Mouse (Mus musculus) heart, embryonic 13.5 days (tissue): Measurements from ENCODE around the gene Dnase2a. TPM values are rescaled to one million over a fixed set of nuclear protein-coding genes. Genes with fewer than 3 reads are reported as not detected.
"Not testable (repeated sequence)": the region's sequence is repeated elsewhere in the genome, so short reads cannot be mapped to it uniquely, and the experiment has no call there.

Experiments used
- ATAC-seq: fragments of 200-750 bp; cut with Nextera tagmentation; 2 replicates; pipeline ENCODE4 v1.8.0; 2017; ENCODE audit warnings: moderate TSS enrichment; ENCODE audit not compliant: insufficient number of reproducible peaks, low FRiP score, low TSS enrichment; ENCODE audit errors: extremely low read depth
- H3K27ac ChIP-seq: fragments of 300-500 bp; sonication (generic); replicated peaks from 2 replicates; pipeline ENCODE4 v1.5.1; 2015; ENCODE audit warnings: moderate library complexity, mild to moderate bottlenecking, inconsistent platforms
- H3K27me3 ChIP-seq: fragments of 300-500 bp; sonication (generic); replicated peaks from 2 replicates; pipeline ENCODE4 v1.6.1; 2015; ENCODE audit warnings: mild to moderate bottlenecking, inconsistent platforms
- H3K36me3 ChIP-seq: fragments of 300-500 bp; sonication (generic); 2 replicates; pipeline ENCODE4 v1.6.1; 2015; ENCODE audit warnings: mild to moderate bottlenecking, inconsistent platforms
- H3K4me1 ChIP-seq: fragments of 300-500 bp; sonication (generic); 2 replicates; pipeline ENCODE4 v1.6.1; 2015; ENCODE audit warnings: inconsistent platforms
- H3K4me2 ChIP-seq: fragments of 300-500 bp; sonication (generic); 2 replicates; pipeline ENCODE4 v1.6.1; 2015; ENCODE audit warnings: inconsistent platforms, mild to moderate bottlenecking, moderate library complexity
- H3K4me3 ChIP-seq: fragments of 300-500 bp; sonication (generic); 2 replicates; pipeline ENCODE4 v1.5.1; 2015; ENCODE audit warnings: moderate library complexity, mild to moderate bottlenecking, inconsistent platforms
- H3K9ac ChIP-seq: fragments of 300-500 bp; sonication (generic); 2 replicates; pipeline ENCODE4 v1.6.1; 2015; ENCODE audit warnings: inconsistent platforms, mild to moderate bottlenecking, moderate library complexity
- H3K9me3 ChIP-seq: fragments of 300-500 bp; sonication (generic); 2 replicates; pipeline ENCODE4 v1.6.1; 2016; ENCODE audit warnings: inconsistent platforms
- WGBS: fragments of 180-500 bp; shearing (Covaris S2); methylation state at CpG from one replicate; pipeline ENCODE4 v1.1.7; 2015; ENCODE audit warnings: mixed read lengths; 5-methylcytosine and 5-hydroxymethylcytosine counted together
- polyA plus RNA-seq: library from polyadenylated mRNA; unstranded; fragments of >200 nt; fragmentation: Nextera tagmentation; extraction: Ambion mirVana; gene quantifications from 2 replicates; pipeline ENCODE4 v1.2.1, GENCODE M21; 2015

Gene Dnase2a
- polyA plus RNA-seq, 1 experiment from 2014 or later: 5.3 TPM

DNA sequence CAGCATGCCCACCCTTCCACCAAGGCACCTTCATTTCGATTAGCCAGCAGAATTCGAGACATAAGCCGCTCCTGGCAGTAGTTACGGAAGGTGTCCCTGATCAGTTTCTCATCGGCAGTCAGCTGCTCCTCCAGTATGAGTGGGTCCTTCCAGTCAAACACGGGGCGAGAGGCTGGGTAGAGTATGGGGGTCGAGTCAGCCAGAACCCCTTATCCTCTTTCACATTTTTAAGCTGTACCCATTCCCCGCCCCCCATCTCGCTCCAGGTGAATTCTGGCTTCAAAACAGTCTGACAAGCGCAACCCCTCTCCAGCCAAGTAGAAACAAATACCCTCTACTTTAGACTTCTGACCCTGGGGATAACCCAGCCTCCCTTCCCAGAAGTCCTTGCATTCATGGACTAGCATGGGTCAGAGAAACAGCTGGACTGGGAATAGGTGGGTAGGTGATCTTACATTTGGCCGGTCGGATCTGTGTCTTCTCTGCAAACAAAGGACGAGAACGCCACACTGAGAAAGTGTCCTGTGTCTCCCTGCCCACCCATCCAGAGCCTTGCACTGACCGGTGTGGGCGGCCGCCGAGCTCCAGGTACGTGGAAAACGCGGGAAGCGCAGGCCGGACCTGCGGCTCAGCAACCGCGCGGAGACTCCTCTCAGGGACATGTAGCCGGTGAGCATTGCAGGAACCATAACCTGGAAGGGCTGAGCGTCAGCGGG lies 15.2 kb upstream of the Dnase2a start:
- peak overlapping the region; percentile 77 for H3K4me2 ChIP-seq
- H3K4me3 ChIP-seq: peak overlapping the region; percentile 68
- H3K9ac ChIP-seq: peak overlapping the region; percentile 85
- peaks cover 22% of the 10 kb centered on the region for H3K36me3 ChIP-seq
- no peaks in the 10 kb centered on the region for H3K9me3 ChIP-seq
- no peak for ATAC-seq
- no peak overlapping the region; the same call in 1 of the 2 replicates for H3K27ac ChIP-seq
- no peaks in the 10 kb centered on the region for H3K27me3 ChIP-seq
- peaks cover 18% of the 10 kb centered on the region for H3K4me1 ChIP-seq
- 11% methylated on average over 31 of the region's 31 CpGs for WGBS

DNA sequence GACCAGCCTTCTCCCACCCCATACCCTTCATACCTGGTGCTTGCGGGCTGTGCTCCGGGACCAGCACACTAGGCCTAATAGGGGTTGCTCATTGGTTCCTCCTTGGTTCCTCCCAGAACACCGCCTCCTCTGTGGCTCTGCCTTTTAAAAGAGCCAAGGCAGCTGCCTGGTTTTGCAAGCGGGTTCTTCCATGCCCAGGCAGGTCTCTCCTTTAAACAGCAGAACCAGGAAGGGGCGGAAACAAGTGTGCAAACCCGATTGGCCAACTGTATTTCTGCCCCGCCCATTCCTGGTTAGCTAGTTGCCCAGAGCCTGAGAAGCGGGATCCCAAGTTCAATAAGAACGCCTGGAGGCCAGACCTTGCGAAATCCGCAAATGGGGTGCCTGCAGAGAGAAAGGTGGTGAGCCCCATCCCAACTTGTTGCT lies 14.6 kb upstream of the Dnase2a start, which contains the start of gene Gcdh:
TSS of gene Gcdh (minus strand) at position 213 of the 426 bp plus-strand sequence.
- peaks cover 16% of the 10 kb centered on the region for H3K36me3 ChIP-seq
- peak; percentile 82 for ATAC-seq
- H3K27me3 ChIP-seq: no peaks in the 10 kb centered on the region
- peaks cover 18% of the 10 kb centered on the region for H3K4me1 ChIP-seq
- H3K4me3 ChIP-seq: peak within 1 kb of the TSS; percentile 68
- H3K27ac ChIP-seq: no peak within 1 kb of the TSS; the same call in 1 of the 2 replicates
- H3K4me2 ChIP-seq: peak within 1 kb of the TSS; percentile 77
- H3K9me3 ChIP-seq: no peaks in the 10 kb centered on the region
- WGBS: under 1% methylated on average over 11 of the region's 11 CpGs
- peak within 1 kb of the TSS; percentile 85 for H3K9ac ChIP-seq

DNA sequence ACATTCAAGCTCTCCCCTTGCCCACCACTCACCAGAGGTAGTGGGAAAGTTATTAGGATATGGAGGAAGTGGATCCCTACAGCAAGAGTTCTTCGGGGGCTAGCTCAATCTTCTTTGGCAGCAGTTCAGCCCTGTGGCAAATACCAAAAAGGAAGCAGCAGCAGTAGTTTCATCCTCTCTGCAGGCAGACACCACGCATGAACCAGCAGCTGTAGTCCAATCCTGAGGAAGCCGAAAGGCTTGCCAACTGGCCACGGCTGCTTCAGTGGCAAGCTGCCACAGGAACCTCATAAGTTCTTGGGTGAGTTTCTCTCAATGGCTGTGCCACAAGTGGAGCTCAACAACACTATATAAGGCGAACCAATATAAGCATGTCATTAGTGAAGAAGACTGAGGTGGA lies 12.4 kb upstream of the Dnase2a start:
- Histone ChIP-seq H3K9ac (no peak overlapping the region), H3K4me2 (no peak overlapping the region), H3K4me1 (peaks cover 20% of the 10 kb centered on the region), H3K27ac (no peak overlapping the region), H3K36me3 (no peaks in the 10 kb centered on the region), H3K4me3 (no peak overlapping the region), H3K9me3 (no peaks in the 10 kb centered on the region), H3K27me3 (peaks cover 9% of the 10 kb centered on the region)
- 80% methylated on average over 5 of the region's 5 CpGs for WGBS
- no peak for ATAC-seq

DNA sequence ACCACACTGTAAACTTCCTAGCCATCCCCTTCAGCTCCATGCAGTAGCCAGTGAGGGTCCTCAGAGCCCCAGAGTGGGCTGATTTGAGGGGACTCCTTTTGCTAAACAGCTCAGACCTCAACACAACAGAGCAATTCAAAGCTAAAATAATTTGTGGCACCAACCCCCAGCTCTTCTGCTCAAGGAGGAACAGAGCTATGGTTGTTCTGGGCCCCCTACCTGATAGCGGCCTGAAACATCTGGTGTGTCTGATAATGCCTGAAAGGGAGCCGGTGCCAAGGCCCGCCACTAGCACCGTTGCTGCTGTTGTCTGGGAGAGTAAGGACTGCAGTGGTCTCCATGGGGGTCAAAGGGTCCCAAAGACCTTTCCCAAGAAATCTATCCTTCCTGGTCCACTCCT lies 7.3 kb upstream of the Dnase2a start:
- Histone ChIP-seq H3K4me3 (peak overlapping the region; percentile 73; the same call in 1 of the 2 replicates), H3K4me2 (peak overlapping the region; percentile 97), H3K27ac (peak overlapping the region; percentile 29), H3K27me3 (peaks cover 22% of the 10 kb centered on the region), H3K9ac (0 out of 2 replicates have a peak overlapping the region, but pooled peaks have one; percentile 37), H3K9me3 (no peaks in the 10 kb centered on the region), H3K36me3 (no peaks in the 10 kb centered on the region), H3K4me1 (peaks cover 17% of the 10 kb centered on the region)
- WGBS: 21% methylated on average over 4 of the region's 4 CpGs
- no peak for ATAC-seq

DNA sequence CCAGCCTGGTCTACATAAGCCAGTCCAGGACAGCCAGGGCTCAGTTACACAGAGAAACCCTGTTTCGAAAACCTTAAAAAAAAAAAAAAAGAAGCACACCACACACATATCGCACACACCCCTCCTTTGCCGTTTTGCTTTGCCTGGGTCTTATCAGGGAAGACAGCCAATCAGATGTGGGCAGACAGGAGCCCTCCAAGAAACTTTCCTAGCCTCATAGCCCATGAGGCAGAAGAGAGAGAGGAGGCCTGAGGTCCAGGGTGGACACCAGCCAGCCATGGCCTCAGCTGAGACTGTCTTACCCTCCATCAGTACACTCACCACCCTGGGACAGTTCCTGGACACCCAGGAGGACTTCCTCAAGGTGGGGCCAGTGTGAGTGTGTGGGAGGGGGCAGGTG lies 6.6 kb upstream of the Dnase2a start, which contains the start of gene Klf1:
TSS of gene Klf1 (plus strand) at position 177 of the 400 bp plus-strand sequence.
- peak within 1 kb of the TSS; percentile 97 for H3K4me2 ChIP-seq
- H3K4me3 ChIP-seq: peak within 1 kb of the TSS; percentile 73
- ATAC-seq: no peak
- peaks cover 22% of the 10 kb centered on the region for H3K27me3 ChIP-seq
- peak within 1 kb of the TSS; percentile 87 for H3K9ac ChIP-seq
- H3K36me3 ChIP-seq: no peaks in the 10 kb centered on the region
- H3K27ac ChIP-seq: peak within 1 kb of the TSS; percentile 62
- 43% methylated on average over 3 of the region's 3 CpGs for WGBS
- H3K4me1 ChIP-seq: peaks cover 17% of the 10 kb centered on the region
- no peaks in the 10 kb centered on the region for H3K9me3 ChIP-seq

DNA sequence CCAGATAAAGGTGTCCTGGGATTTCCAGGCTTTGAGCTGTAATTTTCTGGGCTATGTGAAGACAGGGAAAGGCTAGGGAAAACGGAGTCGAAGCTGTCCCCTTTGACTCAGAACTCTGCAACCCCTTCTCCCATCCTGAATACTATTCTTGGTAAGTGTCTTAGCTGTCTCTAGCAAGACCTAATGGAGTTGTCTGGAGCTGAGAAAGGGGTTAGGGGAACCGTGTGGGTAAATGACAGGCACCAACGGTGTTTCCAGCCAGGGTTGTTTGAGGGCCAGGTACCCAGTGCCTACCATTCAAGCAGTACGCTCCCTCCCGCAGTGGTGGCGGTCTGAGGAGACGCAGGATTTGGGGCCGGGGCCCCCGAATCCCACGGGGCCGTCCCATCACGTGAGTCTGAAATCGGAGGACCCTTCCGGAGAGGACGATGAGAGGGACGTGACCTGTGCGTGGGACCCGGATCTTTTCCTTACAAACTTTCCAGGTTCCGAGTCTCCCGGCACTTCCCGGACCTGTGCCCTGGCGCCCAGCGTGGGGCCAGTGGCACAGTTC lies 5.9 kb upstream of the Dnase2a start:
- H3K9me3 ChIP-seq: no peaks in the 10 kb centered on the region
- H3K27me3 ChIP-seq: peaks cover 22% of the 10 kb centered on the region
- no peak for ATAC-seq
- peaks cover 17% of the 10 kb centered on the region for H3K4me1 ChIP-seq
- H3K4me2 ChIP-seq: peak overlapping the region; percentile 97
- peak overlapping the region; percentile 62; the same call in 1 of the 2 replicates for H3K27ac ChIP-seq
- peak overlapping the region; percentile 73 for H3K4me3 ChIP-seq
- H3K36me3 ChIP-seq: no peaks in the 10 kb centered on the region
- H3K9ac ChIP-seq: peak overlapping the region; percentile 87
- 4% methylated on average over 24 of the region's 24 CpGs for WGBS

DNA sequence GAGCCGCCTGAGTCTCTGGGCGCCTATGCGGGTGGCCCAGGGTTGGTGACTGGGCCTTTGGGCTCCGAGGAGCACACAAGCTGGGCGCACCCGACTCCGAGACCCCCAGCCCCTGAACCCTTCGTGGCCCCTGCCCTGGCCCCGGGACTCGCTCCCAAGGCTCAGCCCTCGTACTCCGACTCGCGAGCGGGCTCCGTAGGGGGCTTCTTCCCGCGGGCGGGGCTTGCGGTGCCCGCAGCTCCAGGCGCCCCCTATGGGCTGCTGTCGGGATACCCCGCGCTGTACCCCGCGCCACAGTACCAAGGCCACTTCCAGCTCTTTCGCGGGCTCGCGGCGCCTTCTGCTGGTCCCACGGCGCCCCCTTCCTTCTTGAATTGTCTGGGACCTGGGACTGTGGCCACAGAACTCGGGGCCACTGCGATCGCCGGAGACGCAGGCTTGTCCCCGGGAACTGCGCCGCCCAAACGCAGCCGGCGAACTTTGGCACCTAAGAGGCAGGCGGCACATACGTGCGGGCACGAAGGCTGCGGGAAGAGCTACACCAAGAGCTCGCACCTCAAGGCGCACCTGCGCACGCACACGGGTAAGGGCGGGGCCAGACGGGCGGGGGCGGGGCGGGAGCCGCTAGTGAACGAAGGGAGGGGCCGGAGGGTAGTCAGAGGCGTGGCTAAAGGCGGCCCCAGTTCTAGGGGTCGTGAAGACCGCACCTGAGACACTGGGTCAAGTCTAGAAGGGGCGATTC lies 5.3 kb upstream of the Dnase2a start:
- H3K4me2 ChIP-seq: peak overlapping the region; percentile 97
- no peaks in the 10 kb centered on the region for H3K36me3 ChIP-seq
- ATAC-seq: peak; percentile 78
- no peaks in the 10 kb centered on the region for H3K9me3 ChIP-seq
- peaks cover 17% of the 10 kb centered on the region for H3K4me1 ChIP-seq
- H3K27ac ChIP-seq: peak overlapping the region; percentile 62; the same call in 1 of the 2 replicates
- H3K27me3 ChIP-seq: peaks cover 22% of the 10 kb centered on the region
- peak overlapping the region; percentile 87 for H3K9ac ChIP-seq
- under 1% methylated on average over 64 of the region's 68 CpGs for WGBS
- H3K4me3 ChIP-seq: peak overlapping the region; percentile 73

DNA sequence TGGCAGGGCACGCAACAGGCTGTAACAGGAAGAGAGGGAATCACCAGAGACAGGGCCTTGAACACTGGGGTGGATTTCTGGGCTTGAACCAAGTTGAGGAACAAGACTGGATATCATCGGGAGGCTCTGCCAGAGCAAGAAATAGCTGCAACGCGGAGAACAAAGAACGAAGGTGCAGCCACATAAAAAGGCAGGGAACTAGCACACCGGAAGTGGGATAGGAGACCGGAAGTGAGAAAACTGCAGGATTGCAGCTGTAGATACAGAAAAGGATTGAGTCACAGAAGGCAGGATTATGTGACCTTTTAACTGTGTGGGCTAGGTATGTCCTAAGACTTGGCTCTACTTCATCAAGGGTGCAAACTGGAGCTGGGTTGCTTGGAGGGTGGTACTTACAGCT lies 4.0 kb upstream of the Dnase2a start:
- H3K4me3 ChIP-seq: no peak overlapping the region
- no peaks in the 10 kb centered on the region for H3K9me3 ChIP-seq
- H3K4me2 ChIP-seq: no peak overlapping the region
- no peaks in the 10 kb centered on the region for H3K36me3 ChIP-seq
- 85% methylated on average over 7 of the region's 7 CpGs for WGBS
- no peak for ATAC-seq
- no peak overlapping the region for H3K9ac ChIP-seq
- peaks cover 21% of the 10 kb centered on the region for H3K4me1 ChIP-seq
- H3K27me3 ChIP-seq: peaks cover 29% of the 10 kb centered on the region
- H3K27ac ChIP-seq: no peak overlapping the region

DNA sequence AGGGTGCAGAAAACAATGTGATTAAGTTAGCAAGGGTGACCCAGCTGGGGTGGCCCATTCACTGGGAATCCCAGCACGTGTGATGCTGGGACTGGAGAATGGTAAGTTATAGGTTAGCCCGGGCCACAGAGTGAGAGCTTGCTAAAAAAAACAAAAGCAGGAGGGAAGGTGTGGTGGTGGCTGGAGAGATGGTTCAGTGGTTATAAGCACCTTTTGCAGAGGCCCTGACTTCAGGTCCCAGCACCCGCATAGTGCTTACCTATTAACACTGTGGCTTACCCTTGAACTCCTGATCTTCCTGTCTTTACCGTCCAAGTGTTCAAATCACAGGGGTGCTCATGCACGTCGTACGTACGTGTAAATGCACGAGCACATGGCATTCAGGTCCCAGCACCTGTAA lies 1.3 kb upstream of the Dnase2a start:
- Histone ChIP-seq H3K4me1 (peaks cover 16% of the 10 kb centered on the region), H3K4me2 (no peak overlapping the region), H3K27me3 (peaks cover 42% of the 10 kb centered on the region), H3K9ac (no peak overlapping the region), H3K36me3 (no peaks in the 10 kb centered on the region), H3K27ac (no peak overlapping the region), H3K4me3 (no peak overlapping the region), H3K9me3 (no peaks in the 10 kb centered on the region)
- ATAC-seq: no peak
- 91% methylated on average over 9 of the region's 9 CpGs for WGBS

DNA sequence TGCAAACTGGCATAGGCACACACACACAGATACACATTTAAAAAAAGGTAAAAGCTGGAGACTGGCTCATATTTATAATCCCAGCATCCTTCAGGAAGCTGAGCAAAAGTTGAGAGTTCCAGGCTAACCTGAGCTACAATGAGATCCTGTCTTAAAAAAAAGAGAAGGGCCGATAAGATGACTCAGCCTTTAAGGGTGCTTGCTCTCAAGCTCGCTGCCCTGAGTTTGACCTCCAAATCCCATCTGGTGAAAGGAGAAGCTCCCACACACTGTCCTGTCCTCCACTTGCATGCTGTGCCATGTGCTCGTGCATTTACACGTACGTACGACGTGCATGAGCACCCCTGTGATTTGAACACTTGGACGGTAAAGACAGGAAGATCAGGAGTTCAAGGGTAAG lies 867 bp upstream of the Dnase2a start:
- Histone ChIP-seq H3K9me3 (no peaks in the 10 kb centered on the region), H3K36me3 (no peaks in the 10 kb centered on the region), H3K9ac (no peak overlapping the region), H3K4me2 (no peak overlapping the region), H3K4me3 (no peak overlapping the region), H3K4me1 (peaks cover 16% of the 10 kb centered on the region), H3K27me3 (peaks cover 47% of the 10 kb centered on the region), H3K27ac (no peak overlapping the region)
- WGBS: 73% methylated on average over 8 of the region's 8 CpGs
- ATAC-seq: no peak

DNA sequence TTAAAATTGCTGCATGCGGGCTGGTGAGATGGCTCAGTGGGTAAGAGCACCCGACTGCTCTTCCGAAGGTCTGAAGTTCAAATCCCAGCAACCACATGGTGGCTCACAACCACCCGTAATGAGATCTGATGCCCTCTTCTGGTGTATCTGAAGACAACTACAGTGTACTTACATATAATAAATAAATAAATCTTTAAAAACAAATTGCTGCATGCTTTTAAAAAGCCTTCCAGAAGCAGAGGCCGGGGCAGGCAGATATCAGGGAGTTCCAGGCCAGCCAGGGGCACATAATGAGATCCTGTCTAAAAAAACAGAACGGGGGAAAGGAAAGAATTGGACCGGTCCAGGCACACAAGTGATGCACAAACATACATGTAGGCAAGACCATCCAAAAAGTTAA lies 381 bp upstream of the Dnase2a start:
- H3K36me3 ChIP-seq, H3K9me3 ChIP-seq, ATAC-seq: not testable (repeated sequence)
- Histone ChIP-seq H3K9ac (peak overlapping the region; percentile 67), H3K4me1 (peaks cover 16% of the 10 kb centered on the region), H3K27me3 (peaks cover 52% of the 10 kb centered on the region), H3K4me2 (peak overlapping the region; percentile 91), H3K27ac (peak overlapping the region; percentile 52; the same call in 1 of the 2 replicates), H3K4me3 (peak overlapping the region; percentile 59)
- WGBS: 36% methylated on average over 7 of the region's 7 CpGs
